Mouse (Mus musculus) intestine, postnatal 0 days (tissue): ENCODE measurements around the gene Ankrd52. TPM values are rescaled to one million over a fixed set of nuclear protein-coding genes. Genes with fewer than 3 reads are reported as not detected.

ENCODE experiments used
- ATAC-seq: fragments of 200-750 bp; cut with Nextera tagmentation; 2 replicates; pipeline ENCODE4 v1.8.0; 2017; ENCODE audit warnings: mild to moderate bottlenecking, moderate TSS enrichment, moderate library complexity
- H3K27ac ChIP-seq: fragments of 300-500 bp; sonication (generic); 2 replicates; pipeline ENCODE4 v1.5.1; 2014; ENCODE audit warnings: mild to moderate bottlenecking, low read depth, low read length, moderate library complexity
- H3K27me3 ChIP-seq: fragments of 300-500 bp; sonication (generic); replicated peaks from 2 replicates; pipeline ENCODE4 v1.6.1; 2014; ENCODE audit warnings: low read length, mixed read lengths; ENCODE audit not compliant: control insufficient read depth, insufficient read depth
- H3K36me3 ChIP-seq: fragments of 300-500 bp; sonication (generic); 2 replicates; pipeline ENCODE4 v1.6.1; 2014; ENCODE audit warnings: mild to moderate bottlenecking, moderate library complexity; ENCODE audit not compliant: control insufficient read depth, insufficient read depth
- H3K4me1 ChIP-seq: fragments of 300-500 bp; sonication (generic); replicated peaks from 2 replicates; pipeline ENCODE4 v1.6.1; 2014; ENCODE audit warnings: antibody characterized with exemption, low read length, mixed read lengths; ENCODE audit not compliant: control insufficient read depth, insufficient read depth
- H3K4me2 ChIP-seq: fragments of 300-500 bp; sonication (generic); replicated peaks from 2 replicates; pipeline ENCODE4 v1.6.1; 2014; ENCODE audit warnings: low read depth, mild to moderate bottlenecking, moderate library complexity
- H3K4me3 ChIP-seq: fragments of 300-500 bp; sonication (generic); 2 replicates; pipeline ENCODE4 v1.5.1; 2014; ENCODE audit warnings: low read depth, low read length
- H3K9ac ChIP-seq: fragments of 300-500 bp; sonication (generic); 2 replicates; pipeline ENCODE4 v1.6.1; 2014; ENCODE audit warnings: mild to moderate bottlenecking, low read depth, low read length
- H3K9me3 ChIP-seq: fragments of 300-500 bp; sonication (generic); 2 replicates; pipeline ENCODE4 v1.6.1; 2016; ENCODE audit warnings: mixed run types; ENCODE audit not compliant: control insufficient read depth
- CTCF ChIP-seq: sonication (generic); IDR thresholded peaks from 2 replicates; pipeline ENCODE4 v1.5.1; 2016; ENCODE audit warnings: low read depth, mild to moderate bottlenecking, control low read depth, antibody characterized with exemption, moderate library complexity
- WGBS: fragments of 180-500 bp; shearing (Covaris S2); extraction: QIAGEN DNeasy Blood & Tissue Kit; methylation state at CpG from one replicate; pipeline ENCODE4 v1.1.7; 2014; 5-methylcytosine and 5-hydroxymethylcytosine counted together
- polyA plus RNA-seq: library from polyadenylated mRNA; unstranded; fragments of >200 nt; fragmentation: Nextera tagmentation; extraction: Ambion mirVana; gene quantifications from 2 replicates; pipeline ENCODE4 v1.2.1, GENCODE M21; 2015

The Ankrd52 gene
- polyA plus RNA-seq, 1 experiment from 2014 or later = 4.0 TPM

GRCm38 (mm10) chr10:128372989-128373748, 3.7 kb upstream of the Ankrd52 start:
- Histone ChIP-seq H3K27me3 (no peaks in the 10 kb centered on the region), H3K9ac (no peak overlapping the region), H3K4me3 (no peak overlapping the region), H3K4me2 (no peak overlapping the region), H3K4me1 (peaks cover 10% of the 10 kb centered on the region; the same call in 1 of the 2 replicates), H3K9me3 (no peaks in the 10 kb centered on the region), H3K27ac (no peak overlapping the region), H3K36me3 (peaks cover under 1% of the 10 kb centered on the region; the same call in 1 of the 2 replicates)
- ATAC-seq = no peak
- WGBS = 53% methylated on average over 6 of the region's 6 CpGs
- TF ChIP-seq CTCF = no peak; the same call in 1 of the 2 replicates

GRCm38 (mm10) chr10:128374393-128374792, 2.5 kb upstream of the Ankrd52 start:
- Histone ChIP-seq H3K4me1 (peaks cover 7% of the 10 kb centered on the region; the same call in 1 of the 2 replicates), H3K9ac (no peak overlapping the region), H3K27ac (no peak overlapping the region), H3K27me3 (no peaks in the 10 kb centered on the region), H3K4me2 (no peak overlapping the region), H3K4me3 (no peak overlapping the region), H3K36me3 (peaks cover 3% of the 10 kb centered on the region; the same call in 1 of the 2 replicates), H3K9me3 (no peaks in the 10 kb centered on the region)
- ATAC-seq = no peak
- 80% methylated on average over 6 of the region's 6 CpGs for WGBS
- peak; percentile 49 for TF ChIP-seq CTCF

- 0 out of 2 replicates have a peak, but pooled peaks cover 3% of the 10 kb centered on the region for H3K4me1 ChIP-seq
- 54% methylated on average over 4 of the region's 4 CpGs for WGBS
- peak overlapping the region; percentile 93 for H3K4me2 ChIP-seq
- H3K9me3 ChIP-seq = no peaks in the 10 kb centered on the region
- peak overlapping the region; percentile 81; the same call in 1 of the 2 replicates for H3K9ac ChIP-seq
- no peak for ATAC-seq
- no peaks in the 10 kb centered on the region for H3K27me3 ChIP-seq
- H3K4me3 ChIP-seq = peak overlapping the region; percentile 69
- no peak overlapping the region for H3K27ac ChIP-seq
- no peak for TF ChIP-seq CTCF
- peaks cover 7% of the 10 kb centered on the region; the same call in 1 of the 2 replicates for H3K36me3 ChIP-seq
Observed at GRCm38 (mm10) chr10:128376099-128376454, 838 bp upstream of the Ankrd52 start.

- Histone ChIP-seq H3K4me1 (0 out of 2 replicates have a peak, but pooled peaks cover 3% of the 10 kb centered on the region), H3K9ac (peak overlapping the region; percentile 81), H3K27ac (peak overlapping the region; percentile 82), H3K27me3 (no peaks in the 10 kb centered on the region), H3K4me2 (peak overlapping the region; percentile 93), H3K4me3 (peak overlapping the region; percentile 69), H3K36me3 (peaks cover 20% of the 10 kb centered on the region), H3K9me3 (no peaks in the 10 kb centered on the region)
- ATAC-seq = peak; percentile 68
- WGBS = under 1% methylated on average over 44 of the region's 47 CpGs
- TF ChIP-seq CTCF = no peak
Observed at GRCm38 (mm10) chr10:128377222-128377939, 466 bp downstream of the Ankrd52 start.

GRCm38 (mm10) chr10:128377940-128378448, 1.1 kb downstream of the Ankrd52 start:
- no peak for ATAC-seq
- no peaks in the 10 kb centered on the region for H3K27me3 ChIP-seq
- 56% methylated on average over 14 of the region's 14 CpGs for WGBS
- peaks cover 26% of the 10 kb centered on the region for H3K36me3 ChIP-seq
- H3K9ac ChIP-seq = peak overlapping the region; percentile 81
- H3K9me3 ChIP-seq = no peaks in the 10 kb centered on the region
- H3K4me3 ChIP-seq = peak overlapping the region; percentile 69
- H3K4me2 ChIP-seq = peak overlapping the region; percentile 93
- no peak overlapping the region for H3K27ac ChIP-seq
- no peak for TF ChIP-seq CTCF
- H3K4me1 ChIP-seq = 0 out of 2 replicates have a peak, but pooled peaks cover 3% of the 10 kb centered on the region

- H3K27ac ChIP-seq = no peak overlapping the region
- H3K4me2 ChIP-seq = peak overlapping the region; percentile 93; the same call in 1 of the 2 replicates
- 64% methylated on average over 3 of the region's 3 CpGs for WGBS
- 0 out of 2 replicates have a peak, but pooled peaks cover 3% of the 10 kb centered on the region for H3K4me1 ChIP-seq
- no peak for TF ChIP-seq CTCF
- no peaks in the 10 kb centered on the region for H3K9me3 ChIP-seq
- H3K36me3 ChIP-seq = peaks cover 31% of the 10 kb centered on the region
- no peak overlapping the region for H3K4me3 ChIP-seq
- H3K9ac ChIP-seq = no peak overlapping the region; the same call in 1 of the 2 replicates
- no peak for ATAC-seq
- H3K27me3 ChIP-seq = no peaks in the 10 kb centered on the region
Observed at GRCm38 (mm10) chr10:128378462-128378861, 1.5 kb downstream of the Ankrd52 start.
